20 mouse cellular contexts compared by ENCODE assay signal in the genomic region with DNA sequence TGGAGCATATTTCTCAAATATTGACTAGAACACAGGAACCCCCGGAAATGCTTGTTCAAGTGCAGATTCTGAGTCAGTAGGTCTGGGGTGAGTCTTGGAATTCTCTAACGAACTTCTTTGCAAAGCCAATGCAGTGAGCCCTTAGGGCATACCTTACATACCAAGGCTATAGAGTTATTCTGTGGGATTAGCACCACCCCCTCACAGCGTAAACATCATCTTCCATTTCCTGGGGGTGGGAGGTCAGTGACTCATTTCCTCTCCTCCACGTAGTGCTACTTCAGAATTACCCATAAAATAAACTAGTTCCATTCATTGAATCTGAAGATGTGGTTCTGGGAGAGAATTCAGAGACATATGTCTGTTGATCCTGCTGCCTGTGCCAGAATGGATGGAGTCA.
DNase-seq lines count a peak whose midpoint lies in the region; ATAC-seq and TF ChIP-seq lines count a peak whose summit lies in the region.
"Had no signal": no experiment of that assay in that cellular context is flagged by ENCODE, and none has a peak within 500 bp of the region (broad histone marks: within the 10 kb centered on the region; RNA-seq: fewer than 3 reads in every experiment).

No protein-coding gene starts in this region.

- WGBS in kidney, postnatal 0 days: 52% methylated on average over 4 of the region's 4 CpGs
- 62% methylated on average over 4 of the region's 4 CpGs for WGBS in kidney, embryonic 14.5 days

- H3K9me3 ChIP-seq in kidney, postnatal 0 days (replicated peaks; ENCODE audit: low read length): no peaks in the 10 kb centered on the region
- H3K9me3 ChIP-seq in kidney, embryonic 14.5 days (ENCODE audit: control insufficient read depth, low read length): peaks cover 5% of the 10 kb centered on the region; the same call in 1 of the 2 replicates
- H3K9me3 ChIP-seq: embryonic facial prominence, embryonic 12.5 days; forebrain, embryonic 15.5 days; heart, embryonic 15.5 days; hindbrain, embryonic 13.5 days had no signal

- no peak for ATAC-seq in kidney, postnatal 0 days (replicated peaks; ENCODE audit: low FRiP score, low read depth)
- ATAC-seq in kidney, embryonic 14.5 days (ENCODE audit: low FRiP score, low TSS enrichment): no peak
- no peak for ATAC-seq in megakaryocyte, adult 5-6 weeks (ENCODE audit: poor library complexity, severe bottlenecking)
- ATAC-seq: forebrain, embryonic 15.5 days; hindbrain, postnatal 0 days had no signal

- H3K4me3 ChIP-seq in kidney, postnatal 0 days (replicated peaks; ENCODE audit: low read depth, low read length): no peak overlapping the region
- H3K4me3 ChIP-seq in kidney, embryonic 14.5 days (ENCODE audit: low read length): no peak overlapping the region
- H3K4me3 ChIP-seq: embryonic facial prominence, embryonic 12.5 days; forebrain, embryonic 15.5 days; heart, embryonic 10.5 days; heart, embryonic 15.5 days; hindbrain, embryonic 13.5 days had no signal

- no peaks in the 10 kb centered on the region for H3K36me3 ChIP-seq in kidney, postnatal 0 days (ENCODE audit: insufficient read depth, low read length)
- H3K36me3 ChIP-seq in kidney, embryonic 14.5 days (ENCODE audit: control insufficient read depth, insufficient read depth, low read length): no peaks in the 10 kb centered on the region
- H3K36me3 ChIP-seq: embryonic facial prominence, embryonic 12.5 days; forebrain, embryonic 15.5 days; heart, embryonic 15.5 days; hindbrain, embryonic 13.5 days had no signal

- no peaks in the 10 kb centered on the region for H3K4me1 ChIP-seq in kidney, postnatal 0 days (replicated peaks; ENCODE audit: insufficient read depth, low read length)
- H3K4me1 ChIP-seq in kidney, embryonic 14.5 days (ENCODE audit: control insufficient read depth, insufficient read depth, low read length): no peaks in the 10 kb centered on the region
- H3K4me1 ChIP-seq: embryonic facial prominence, embryonic 12.5 days; forebrain, embryonic 15.5 days; heart, embryonic 10.5 days; heart, embryonic 15.5 days; hindbrain, embryonic 13.5 days had no signal

- TF ChIP-seq CTCF in kidney, postnatal 0 days (IDR thresholded peaks at IDR 0.05; ENCODE audit: low read depth): no peak

- no peak overlapping the region for H3K9ac ChIP-seq in kidney, postnatal 0 days (ENCODE audit: low read depth, low read length)
- no peak overlapping the region for H3K9ac ChIP-seq in kidney, embryonic 14.5 days (ENCODE audit: low read depth, low read length)
- H3K9ac ChIP-seq: embryonic facial prominence, embryonic 12.5 days; forebrain, embryonic 15.5 days; heart, embryonic 15.5 days; hindbrain, embryonic 13.5 days had no signal

- H3K27ac ChIP-seq in kidney, postnatal 0 days: no peak overlapping the region
- H3K27ac ChIP-seq in kidney, embryonic 14.5 days (ENCODE audit: low read depth, low read length): no peak overlapping the region
- H3K27ac ChIP-seq: embryonic facial prominence, embryonic 12.5 days; forebrain, embryonic 15.5 days; heart, embryonic 10.5 days; heart, embryonic 15.5 days; hindbrain, embryonic 13.5 days; hindbrain, postnatal 0 days had no signal

- DNase-seq in kidney, postnatal 0 days (ENCODE audit: low spot score): peak; percentile 3
- peak; percentile 53 for DNase-seq in R1 (ENCODE audit: low read depth, low spot score)
- DNase-seq in forelimb bud, embryonic 11.5 days (ENCODE audit: low read depth, low spot score): peak; percentile 6
- no peak for DNase-seq in spleen, adult 12 weeks (ENCODE audit: low spot score)
- DNase-seq in ovary, adult 18-20 months (ENCODE audit: low spot score): no peak
- DNase-seq: adrenal gland, adult 8-10 months; adrenal gland, postnatal 36 days; cerebellum, adult 2 months; cerebellum, postnatal 14 days; gastrocnemius, postnatal 10 days; heart, adult 18-20 months; heart, postnatal 14 days had no signal

- no peak overlapping the region for H3K4me2 ChIP-seq in kidney, postnatal 0 days (ENCODE audit: low read length)
- H3K4me2 ChIP-seq in kidney, embryonic 14.5 days (replicated peaks; ENCODE audit: low read depth, low read length): no peak overlapping the region
- H3K4me2 ChIP-seq: embryonic facial prominence, embryonic 12.5 days; forebrain, embryonic 15.5 days; heart, embryonic 15.5 days; hindbrain, embryonic 13.5 days had no signal

- H3K27me3 ChIP-seq in kidney, postnatal 0 days (ENCODE audit: insufficient read depth, low read length): no peaks in the 10 kb centered on the region
- H3K27me3 ChIP-seq in kidney, embryonic 14.5 days (ENCODE audit: control insufficient read depth, insufficient read depth, low read length): no peaks in the 10 kb centered on the region
- H3K27me3 ChIP-seq: embryonic facial prominence, embryonic 12.5 days; forebrain, embryonic 15.5 days; heart, embryonic 15.5 days; hindbrain, embryonic 13.5 days had no signal

Comparison
In these comparisons a context has a peak if more than half of its experiments do, and no peak if none do; other contexts are left out.
1. DNase-seq: peak in kidney, postnatal 0 days (single experiment), R1 (single experiment) and forelimb bud, embryonic 11.5 days (single experiment); none in spleen, adult 12 weeks (single experiment) and ovary, adult 18-20 months (single experiment).